Mouse (Mus musculus): ENCODE measurements around the gene Grwd1.

Grwd1 gene

DNA sequence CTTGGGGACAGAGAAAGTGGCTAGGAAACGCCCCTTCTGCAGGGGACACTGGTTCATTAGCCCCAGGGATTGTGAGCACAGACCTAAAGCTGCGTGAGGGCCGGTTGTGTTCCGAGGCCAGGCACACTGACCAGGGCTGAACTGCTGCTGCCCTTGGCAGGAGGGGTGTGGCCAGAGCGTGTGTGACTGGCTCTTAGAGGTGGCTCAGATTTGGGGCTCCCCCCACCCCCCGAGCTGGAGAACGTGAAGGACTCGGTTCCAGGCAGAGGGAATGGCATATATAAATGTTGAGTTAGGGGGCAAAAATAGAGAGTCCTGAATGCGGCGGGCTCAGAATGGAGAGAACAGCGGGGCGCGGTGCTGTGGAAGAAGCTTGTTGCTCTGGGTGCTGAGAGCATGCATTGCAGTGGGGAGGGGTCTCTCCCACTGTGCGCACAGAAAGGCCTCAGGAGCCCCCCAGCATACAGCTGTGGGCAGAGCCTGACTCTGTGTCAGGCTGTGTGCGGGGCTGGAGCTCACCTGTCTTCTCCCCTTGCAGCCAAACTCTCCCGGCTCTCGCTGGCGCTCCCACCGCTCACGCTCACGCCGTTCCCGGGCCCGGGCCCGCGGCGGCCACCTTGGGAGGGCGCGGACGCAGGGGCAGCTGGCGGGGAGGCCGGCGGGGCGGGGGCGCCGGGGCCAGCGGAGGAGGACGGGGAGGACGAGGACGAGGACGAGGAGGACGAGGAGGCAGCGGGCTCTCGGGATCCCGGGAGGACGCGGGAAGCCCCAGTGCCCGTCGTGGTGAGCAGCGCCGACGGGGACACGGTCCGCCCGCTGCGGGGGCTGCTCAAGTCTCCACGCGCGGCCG is 32.9 kb downstream of the Grwd1 start:
- DNase-seq = no peak

DNA sequence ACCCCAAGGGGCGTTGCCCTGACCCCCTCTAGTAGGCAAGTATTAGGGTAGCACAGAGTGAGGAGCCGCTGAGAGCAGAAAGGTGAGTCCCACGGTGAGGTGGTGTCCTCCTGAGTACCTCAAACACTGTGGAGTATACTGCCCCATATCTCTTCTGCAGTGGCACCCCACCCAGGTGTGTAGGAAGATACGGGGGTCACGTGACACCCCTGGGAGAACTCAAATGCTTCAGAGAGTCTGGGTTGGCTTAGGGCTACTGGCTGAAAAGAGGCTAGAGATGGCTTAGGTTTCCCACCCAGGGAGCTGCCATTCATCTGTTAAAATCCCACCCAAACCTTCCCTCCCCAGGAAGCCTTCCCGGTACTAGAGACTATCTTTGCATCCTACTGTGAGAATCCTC is 33.8 kb downstream of the Grwd1 start:
- no peak for DNase-seq

DNA sequence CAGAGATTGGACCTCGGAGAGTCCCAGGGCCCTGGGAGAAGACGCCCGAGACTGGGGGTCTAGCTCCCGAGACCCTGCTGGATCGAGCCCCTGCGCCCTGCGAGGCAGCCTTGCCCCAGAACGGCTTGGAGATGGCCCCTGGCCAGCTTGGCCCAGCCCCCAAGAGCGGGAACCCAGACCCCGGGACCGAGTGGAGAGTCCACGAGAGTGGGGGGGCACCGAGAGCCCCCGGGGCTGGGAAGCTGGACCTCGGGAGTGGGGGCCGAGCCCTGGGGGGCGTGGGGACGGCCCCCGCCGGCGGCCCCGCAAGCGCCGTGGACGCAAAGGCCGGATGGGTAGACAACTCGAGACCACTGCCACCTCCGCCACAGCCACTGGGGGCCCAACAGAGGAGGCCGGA is 35.8 kb downstream of the Grwd1 start:
- DNase-seq = no peak

DNA sequence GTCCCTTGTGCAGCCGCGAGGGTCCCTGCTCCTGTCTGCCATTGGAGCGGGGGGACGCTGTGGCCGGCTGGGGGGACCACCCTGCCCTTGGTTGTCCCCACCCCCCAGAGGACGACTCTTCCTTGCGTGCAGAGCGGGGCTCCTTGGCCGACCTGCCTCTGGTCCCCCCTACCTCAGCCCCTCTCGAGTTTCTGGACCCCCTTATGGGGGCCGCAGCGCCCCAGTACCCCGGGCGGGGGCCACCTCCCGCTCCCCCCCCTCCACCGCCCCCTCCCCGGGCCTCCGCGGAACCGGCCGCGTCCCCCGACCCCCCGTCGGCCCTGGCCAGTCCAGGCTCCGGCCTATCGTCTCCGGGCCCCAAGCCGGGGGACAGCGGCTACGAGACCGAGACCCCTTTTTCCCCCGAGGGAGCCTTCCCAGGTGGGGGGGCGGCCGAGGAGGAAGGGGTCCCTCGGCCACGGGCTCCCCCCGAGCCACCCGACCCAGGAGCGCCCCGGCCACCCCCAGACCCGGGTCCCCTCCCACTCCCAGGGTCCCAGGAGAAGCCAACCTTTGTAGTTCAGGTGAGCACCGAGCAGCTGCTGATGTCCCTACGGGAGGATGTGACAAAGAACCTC is 36.7 kb downstream of the Grwd1 start:
- no peak for DNase-seq

DNA sequence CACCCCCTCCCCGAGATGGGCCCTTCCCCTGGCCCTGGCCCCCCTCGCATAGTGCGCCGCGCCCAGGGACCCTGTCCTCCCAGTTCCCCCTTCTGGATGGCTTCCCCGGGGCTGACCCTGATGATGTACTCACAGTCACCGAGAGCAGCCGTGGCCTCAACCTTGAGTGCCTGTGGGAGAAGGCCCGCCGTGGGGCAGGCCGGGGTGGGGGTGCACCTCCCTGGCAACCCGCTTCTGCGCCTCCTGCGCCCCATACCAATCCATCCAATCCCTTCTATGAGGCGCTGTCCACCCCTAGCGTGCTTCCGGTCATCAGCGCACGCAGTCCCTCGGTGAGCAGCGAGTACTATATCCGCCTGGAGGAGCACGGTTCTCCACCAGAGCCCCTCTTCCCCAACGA is 37.5 kb downstream of the Grwd1 start:
- DNase-seq = no peak

DNA sequence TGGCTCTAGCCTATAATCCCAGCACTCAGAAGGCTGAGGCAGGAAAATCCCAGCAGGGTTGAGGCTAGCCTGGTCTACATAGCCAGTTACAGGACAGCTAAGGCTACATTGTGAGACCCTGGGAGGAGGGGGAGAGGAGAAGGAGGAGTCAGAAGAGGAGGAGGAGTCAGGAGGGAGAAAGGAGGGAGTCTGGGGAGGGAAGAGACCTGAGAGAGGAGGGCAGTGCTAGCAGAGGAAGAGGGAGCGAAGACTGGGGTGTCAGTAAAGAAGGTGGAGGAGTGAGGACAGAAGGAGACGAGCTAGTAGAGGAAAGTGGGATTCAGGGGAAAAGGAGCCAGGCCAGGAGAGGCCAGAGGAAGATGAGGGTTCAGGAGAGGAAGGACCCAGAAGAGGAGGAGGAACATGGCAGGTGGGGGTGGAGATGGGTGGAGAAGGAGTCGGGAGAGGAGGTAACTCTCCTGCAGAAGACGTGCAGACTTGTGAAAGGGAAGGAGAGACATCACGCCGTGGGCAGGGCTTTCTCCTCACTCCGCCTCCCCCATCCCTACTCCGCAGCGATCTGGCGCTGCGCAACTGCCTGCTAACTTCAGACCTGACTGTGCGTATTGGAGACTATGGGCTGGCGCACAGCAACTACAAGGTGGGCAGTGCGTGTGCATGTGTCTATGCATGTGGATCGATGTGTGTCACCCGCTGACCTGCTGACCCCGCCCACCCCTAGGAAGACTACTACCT is 38.8 kb downstream of the Grwd1 start:
- no peak for DNase-seq

DNA sequence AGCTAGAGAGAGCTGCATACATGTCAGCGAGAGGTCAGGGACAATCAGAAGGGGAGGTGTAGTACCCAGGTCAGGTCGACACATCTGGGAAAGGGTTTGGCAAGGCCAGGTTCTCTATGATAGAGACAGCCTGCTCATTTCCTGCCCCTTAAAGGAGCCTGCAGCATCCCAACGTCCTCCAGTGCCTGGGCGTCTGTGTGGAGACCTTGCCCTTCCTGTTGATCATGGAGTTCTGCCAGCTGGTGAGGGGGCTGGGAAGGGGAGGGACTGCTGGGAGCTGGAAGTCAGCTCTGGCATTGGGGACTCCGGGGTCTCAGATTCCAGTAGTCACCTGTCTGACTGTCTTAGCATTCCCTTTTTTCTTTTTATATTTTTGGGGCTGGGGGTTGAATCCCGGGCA is 40.0 kb downstream of the Grwd1 start:
- DNase-seq = no peak

DNA sequence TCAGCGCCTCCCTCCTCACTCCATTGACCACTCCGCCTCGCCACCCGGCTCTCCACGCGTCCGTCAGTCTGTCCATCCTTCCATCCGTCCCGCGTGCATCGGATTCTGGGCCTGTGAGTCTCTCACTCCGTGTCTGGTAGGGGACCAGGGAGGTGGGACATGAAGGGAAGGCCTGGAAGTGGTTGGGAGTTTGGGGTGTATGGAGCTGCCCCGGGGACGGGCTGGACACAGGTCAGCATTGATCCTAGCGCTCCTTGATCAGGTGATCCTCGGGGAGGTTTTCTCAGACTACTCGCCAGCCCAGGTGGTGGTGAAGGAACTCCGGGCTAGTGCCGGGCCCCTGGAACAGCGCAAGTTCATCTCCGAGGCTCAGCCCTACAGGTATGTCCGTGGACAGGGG is 43.1 kb downstream of the Grwd1 start:
- no peak for DNase-seq

DNA sequence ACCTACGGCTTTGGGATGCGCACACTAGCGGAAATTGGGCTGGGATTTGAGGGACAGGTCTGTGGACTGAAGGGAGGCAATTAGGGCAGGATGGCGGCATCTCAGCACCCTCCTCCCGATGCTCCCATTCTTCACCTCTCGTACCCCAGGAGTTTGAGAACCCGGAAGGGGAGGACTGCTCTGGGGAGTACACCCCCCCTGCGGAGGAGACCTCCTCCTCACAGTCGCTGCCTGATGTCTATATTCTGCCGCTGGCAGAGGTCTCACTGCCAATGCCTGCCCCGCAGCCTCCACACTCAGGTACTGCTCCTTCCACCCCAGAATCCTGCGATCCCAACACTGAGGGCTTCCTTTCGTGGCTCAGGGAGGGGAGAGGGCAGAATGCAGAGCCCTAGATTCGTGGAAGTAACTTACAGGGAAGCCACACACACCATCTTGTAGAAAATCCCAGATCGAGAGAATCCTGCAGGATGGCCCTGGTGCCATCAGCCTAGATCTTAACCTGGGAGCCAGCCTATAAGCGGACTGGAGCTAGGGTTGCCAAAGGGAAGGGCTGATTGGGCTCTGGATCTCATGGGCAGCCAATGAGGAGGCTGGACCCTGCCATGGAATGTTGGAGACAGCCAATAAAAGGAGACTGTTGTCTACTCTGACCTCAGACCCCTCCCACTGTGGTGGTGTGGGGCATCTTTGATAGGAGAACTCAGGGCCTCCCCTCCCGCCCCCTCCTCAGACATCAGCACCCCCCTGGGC is 43.9 kb downstream of the Grwd1 start:
- no peak for DNase-seq

DNA sequence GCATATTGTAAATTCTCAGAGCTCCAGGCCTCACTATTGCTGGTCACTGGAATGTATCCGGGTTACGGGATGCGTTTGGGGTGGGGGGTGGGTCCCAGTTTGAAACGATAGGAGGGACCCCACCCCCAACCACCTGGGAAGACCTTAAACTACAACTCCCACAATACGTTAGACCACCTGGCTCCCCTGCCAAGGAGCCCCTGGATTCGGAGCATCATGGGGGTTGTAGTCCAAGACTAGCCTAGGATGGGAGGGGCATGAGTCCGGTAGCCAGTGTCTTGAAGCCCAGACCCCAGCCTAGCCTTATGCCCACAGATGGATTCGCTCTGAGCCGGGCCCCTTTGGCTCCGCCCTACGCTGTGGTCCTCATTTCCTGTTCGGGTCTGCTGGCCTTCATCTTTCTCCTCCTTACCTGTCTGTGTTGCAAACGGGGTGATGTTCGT is 44.6 kb downstream of the Grwd1 start:
- peak; percentile 41 for DNase-seq

DNA sequence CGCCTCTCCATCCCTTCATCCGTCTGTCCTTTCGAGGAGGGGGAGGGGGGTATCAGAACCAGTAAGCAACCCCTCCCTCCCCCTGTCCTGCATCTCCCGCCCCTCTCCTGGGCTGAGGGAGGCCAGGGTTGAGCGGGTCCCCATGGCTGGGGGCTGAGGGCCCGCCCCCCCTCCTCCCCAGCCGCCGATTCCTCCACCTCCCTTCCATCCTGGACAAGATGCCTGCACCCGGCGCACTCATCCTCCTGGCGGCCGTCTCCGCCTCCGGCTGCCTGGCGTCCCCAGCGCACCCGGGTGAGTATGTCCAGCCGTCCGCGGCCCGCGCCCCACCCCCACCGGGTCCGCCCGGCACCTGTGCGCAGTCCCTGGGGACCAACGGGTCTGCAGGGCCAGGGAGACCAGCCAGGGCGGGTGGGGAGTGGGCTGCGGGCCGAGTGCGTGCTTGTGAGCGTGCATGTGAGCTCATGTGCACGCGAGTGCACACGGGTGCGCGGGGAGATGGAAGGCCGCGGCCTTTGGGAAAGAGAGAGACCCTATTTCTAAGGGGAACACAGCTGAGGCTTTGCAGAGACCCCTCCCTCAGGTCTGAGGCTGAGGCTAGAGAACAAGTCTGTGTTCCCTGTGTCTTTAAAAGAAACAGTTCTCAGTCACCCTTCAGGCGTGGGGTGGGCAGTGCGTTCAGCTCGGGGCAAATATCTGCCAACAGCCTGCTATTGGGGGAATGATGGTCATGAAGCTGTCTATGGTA is 45.2 kb downstream of the Grwd1 start:
- DNase-seq = peak; percentile 44

DNA sequence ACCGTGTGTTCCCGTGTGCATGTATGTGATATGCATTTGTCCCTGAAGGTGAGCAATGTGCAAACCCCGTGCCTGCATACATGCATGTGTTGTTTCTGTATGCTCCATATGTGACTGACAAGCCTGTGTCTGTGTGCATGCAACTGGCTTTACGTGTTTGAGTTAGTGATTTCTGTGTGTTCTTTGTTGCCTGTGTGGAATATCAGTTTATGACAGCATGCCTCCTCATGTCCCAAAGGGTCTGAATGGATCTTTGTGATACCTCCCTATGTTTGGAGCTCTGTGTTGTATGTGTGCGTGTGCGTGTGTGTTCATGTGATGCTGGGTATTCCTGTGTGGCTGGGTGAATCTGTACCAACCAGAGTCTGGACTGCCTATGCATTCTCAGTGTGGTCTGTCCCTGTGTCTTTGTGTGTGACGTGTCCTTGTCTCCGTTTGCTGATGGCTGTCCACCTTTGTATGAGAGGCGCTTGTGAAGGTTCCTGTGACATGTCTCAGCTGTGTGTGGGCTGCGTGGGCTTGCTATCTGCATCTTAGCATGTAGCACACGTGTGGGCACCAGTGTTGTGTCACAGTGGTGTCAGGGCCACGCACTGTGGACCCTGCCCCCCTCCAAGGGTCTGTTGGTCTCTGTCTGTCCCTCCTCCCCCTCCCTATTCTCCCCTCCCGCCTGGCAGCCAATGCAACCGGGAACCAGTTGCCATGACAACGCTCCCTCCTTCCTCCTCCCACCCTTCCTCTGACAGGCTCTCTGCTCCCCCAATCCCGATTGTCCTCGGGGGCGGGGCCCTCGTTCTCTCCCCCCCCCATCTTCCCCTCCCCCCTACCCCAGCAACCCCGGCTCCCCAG is 46.0 kb downstream of the Grwd1 start, which contains the start of gene Sult2b1:
Gene Sult2b1, minus strand, starts transcription at position 146 of the 849 bp plus-strand sequence.
- DNase-seq = no peak

DNA sequence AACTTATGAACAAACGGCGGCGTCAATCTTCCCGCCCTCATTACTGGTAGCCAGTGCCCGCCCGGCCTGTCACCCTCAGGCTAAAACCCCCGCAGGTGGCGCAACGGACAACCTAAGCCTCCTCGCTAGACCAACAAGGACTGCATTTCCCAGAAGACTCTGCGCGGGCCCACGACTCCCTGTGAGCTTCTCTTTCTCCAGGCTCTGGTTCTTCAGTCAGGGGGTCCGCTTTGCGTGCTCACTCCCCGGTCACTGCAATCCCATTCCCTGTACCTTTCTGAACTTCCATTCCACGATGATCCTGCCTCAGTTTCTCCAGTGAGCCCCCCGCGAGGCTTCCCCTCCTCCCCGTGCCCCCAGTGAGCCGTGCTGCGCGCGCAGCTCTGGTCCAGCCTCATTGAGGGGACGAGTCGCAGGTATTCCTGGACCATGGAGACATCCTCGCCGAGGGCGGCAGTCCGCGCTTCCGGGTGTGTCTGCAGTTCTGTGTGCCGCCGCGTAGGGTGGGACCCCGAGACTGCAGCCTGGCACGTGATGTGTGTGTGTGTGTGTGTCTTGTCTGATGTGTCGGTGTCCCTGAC is 47.1 kb downstream of the Grwd1 start, which contains the start of gene Lmtk3:
Gene Lmtk3, plus strand, starts transcription at position 228 of the 581 bp plus-strand sequence.
- DNase-seq = peak; percentile 70

DNA sequence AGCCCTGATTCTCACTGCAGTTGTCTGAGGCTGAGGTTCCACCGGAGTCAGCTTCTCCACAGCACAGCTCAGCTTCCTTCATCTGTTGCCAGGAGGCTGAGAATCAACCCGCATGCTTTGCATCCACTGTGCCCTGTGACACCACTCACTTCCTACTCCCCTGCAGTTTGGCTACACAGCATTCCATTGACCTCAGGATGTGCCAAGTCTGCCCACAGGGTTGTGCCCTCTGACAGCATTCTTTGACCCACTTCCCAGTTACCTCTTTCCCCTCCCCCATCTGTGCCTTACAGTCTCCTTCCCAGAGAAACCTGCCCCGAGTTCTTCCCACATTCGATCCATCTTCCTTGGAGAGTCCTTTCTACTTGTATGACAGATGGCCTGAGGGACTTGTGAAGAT is 48.5 kb downstream of the Grwd1 start:
- no peak for DNase-seq

DNA sequence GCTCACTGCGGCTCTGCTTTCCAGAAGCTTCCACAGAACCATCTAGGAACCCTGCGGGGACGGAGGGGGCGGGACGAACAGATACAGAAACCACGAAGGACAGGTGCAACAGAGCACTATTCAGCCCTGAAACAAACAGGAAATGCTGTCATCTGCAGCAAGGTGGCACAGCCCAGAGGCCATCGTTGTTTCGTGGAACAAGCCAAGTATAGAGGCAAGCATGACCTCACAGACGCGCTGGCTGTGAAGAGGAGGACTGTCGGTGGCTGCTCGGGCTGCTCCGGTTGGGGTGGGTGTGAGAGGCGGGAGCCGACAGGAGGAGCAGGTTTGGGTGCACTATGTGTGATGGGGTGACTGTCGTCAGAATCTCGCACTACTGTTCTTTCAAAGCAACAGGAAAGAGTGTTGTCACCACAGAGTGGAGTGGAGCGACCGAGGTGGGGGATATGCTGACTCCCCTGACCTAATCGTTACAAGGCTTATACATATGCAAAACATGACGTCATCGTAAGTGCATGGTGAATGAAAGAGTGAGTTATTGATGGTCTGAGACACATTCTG is 51.6 kb downstream of the Grwd1 start:
- DNase-seq = peak; percentile 78

DNA sequence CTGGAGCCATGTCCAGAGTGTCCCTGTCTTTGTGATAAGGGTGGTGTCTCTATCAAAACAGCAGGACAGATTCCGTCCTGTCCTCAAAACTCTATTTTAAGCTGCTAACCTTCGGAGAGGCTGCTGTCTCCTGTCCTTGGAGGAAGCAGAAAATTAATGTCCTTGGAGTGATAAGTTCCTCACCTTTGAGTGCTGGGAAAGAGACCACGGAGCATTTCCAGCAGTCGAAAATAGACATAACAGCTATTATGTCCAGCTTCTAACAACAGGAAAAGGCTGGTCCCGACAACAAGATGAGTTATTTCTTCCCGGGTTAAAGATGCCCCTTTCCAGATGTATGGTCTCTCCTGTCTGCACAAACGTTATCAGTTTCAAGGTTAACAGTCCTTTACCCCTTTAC is 55.5 kb downstream of the Grwd1 start:
- no peak for DNase-seq

Data from thymus, postnatal 4 days (tissue).